Mouse (Mus musculus): ENCODE data around the gene Dut. TPM values are rescaled to one million over a fixed set of nuclear protein-coding genes. Genes with fewer than 3 reads are reported as not detected.

Gene Dut
- polyA plus RNA-seq, 1 experiment, result 94.2 TPM

- Histone ChIP-seq H3K4me1 (ENCODE audit: control insufficient read depth, insufficient read depth, low read length) (no peaks in the 10 kb centered on the region), H3K4me3 (replicated peaks; ENCODE audit: control insufficient read depth, low read depth, low read length) (no peak overlapping the region), H3K27ac (ENCODE audit: control insufficient read depth, insufficient read depth, low read depth, low read length, poor library complexity) (no peak overlapping the region)
- no peak for TF ChIP-seq POLR2A (IDR thresholded peaks at IDR 0.05; ENCODE audit: borderline replicate concordance, control insufficient read depth, low read depth, low read length)
- no peak for TF ChIP-seq CTCF (IDR thresholded peaks at IDR 0.05; ENCODE audit: control insufficient read depth, insufficient read depth, low read length)
- 80% methylated on average over 4 of the region's 4 CpGs for WGBS
Observed at GRCm38 (mm10) chr2:125285777-125286176, 38.8 kb downstream of the Dut start.

DNA sequence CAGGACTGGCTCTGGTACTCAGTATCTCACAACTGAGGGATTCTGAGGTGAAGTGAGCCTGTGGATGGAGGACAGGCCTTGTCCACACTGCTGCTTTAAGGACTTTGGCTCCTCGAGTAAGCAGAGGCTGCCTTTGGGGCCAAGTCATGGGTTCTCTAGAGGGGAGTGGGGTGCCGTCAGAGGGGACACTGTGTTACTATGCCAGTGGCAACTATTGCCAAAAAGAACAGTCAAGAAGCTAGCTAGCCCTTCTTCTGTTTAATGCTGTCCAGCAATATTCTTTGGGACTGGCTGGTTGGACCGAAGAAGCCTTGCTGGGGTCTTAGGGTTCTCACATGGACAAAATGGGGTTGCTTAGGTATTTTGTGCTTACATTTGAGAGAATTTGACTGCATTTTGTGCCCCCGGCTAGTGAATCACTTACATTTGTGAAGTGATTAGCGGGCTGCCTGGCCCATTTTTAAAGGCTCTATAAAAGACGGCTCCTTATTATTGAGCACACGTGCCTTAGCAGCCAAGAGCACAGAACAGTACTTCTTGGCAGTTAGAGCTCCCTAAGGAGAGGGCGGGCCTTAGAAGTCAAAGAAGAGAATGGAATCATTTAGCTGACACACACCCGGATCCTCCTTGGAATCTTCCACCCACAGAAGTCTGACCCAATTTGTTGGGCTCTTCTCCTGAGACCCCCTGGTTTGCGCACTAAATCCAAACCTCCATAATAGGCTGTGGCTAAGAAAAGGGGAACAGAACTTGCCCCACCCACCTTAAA lies 43.4 kb downstream of the Dut start:
- Histone ChIP-seq H3K27ac (ENCODE audit: control insufficient read depth, insufficient read depth, low read depth, low read length, poor library complexity) (no peak overlapping the region), H3K4me3 (replicated peaks; ENCODE audit: control insufficient read depth, low read depth, low read length) (no peak overlapping the region), H3K4me1 (ENCODE audit: control insufficient read depth, insufficient read depth, low read length) (no peaks in the 10 kb centered on the region)
- 79% methylated on average over 10 of the region's 10 CpGs for WGBS
- no peak for TF ChIP-seq CTCF (IDR thresholded peaks at IDR 0.05; ENCODE audit: control insufficient read depth, insufficient read depth, low read length)
- no peak for TF ChIP-seq POLR2A (IDR thresholded peaks at IDR 0.05; ENCODE audit: borderline replicate concordance, control insufficient read depth, low read depth, low read length)

DNA sequence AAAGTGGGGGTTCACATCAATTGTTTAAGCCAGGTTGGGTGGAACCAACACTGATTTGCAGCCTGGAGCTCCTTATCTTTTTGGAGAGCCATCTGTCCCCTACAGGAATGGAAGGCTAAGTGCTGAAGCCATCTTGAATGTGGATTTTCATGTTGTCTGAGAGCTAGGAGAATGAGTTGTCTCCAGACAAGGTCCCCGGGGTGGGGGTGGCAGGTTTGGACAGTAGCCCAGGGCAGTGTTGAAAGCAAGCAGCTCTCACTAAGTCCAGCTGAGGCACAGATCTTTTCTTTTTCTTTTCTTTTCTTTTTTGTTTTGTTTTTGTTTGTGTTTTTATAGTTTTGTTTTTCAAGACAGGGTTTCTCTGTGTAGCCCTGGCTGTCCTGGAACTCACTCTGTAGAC lies 44.1 kb downstream of the Dut start:
- H3K27ac ChIP-seq (ENCODE audit: control insufficient read depth, insufficient read depth, low read depth, low read length, poor library complexity), result no peak overlapping the region
- no peaks in the 10 kb centered on the region for H3K4me1 ChIP-seq (ENCODE audit: control insufficient read depth, insufficient read depth, low read length)
- H3K4me3 ChIP-seq (replicated peaks; ENCODE audit: control insufficient read depth, low read depth, low read length), result no peak overlapping the region
- no peak for TF ChIP-seq CTCF (IDR thresholded peaks at IDR 0.05; ENCODE audit: control insufficient read depth, insufficient read depth, low read length)
- no peak for TF ChIP-seq POLR2A (IDR thresholded peaks at IDR 0.05; ENCODE audit: borderline replicate concordance, control insufficient read depth, low read depth, low read length)
- 71% methylated on average over 1 of the region's 1 CpGs for WGBS

GRCm38 (mm10) chr2:125292616-125293015 lies 45.6 kb downstream of the Dut start:
- no peak overlapping the region for H3K4me3 ChIP-seq (replicated peaks; ENCODE audit: control insufficient read depth, low read depth, low read length)
- TF ChIP-seq POLR2A (IDR thresholded peaks at IDR 0.05; ENCODE audit: borderline replicate concordance, control insufficient read depth, low read depth, low read length) (no peak), CTCF (IDR thresholded peaks at IDR 0.05; ENCODE audit: control insufficient read depth, insufficient read depth, low read length) (no peak)
- 79% methylated on average over 7 of the region's 7 CpGs for WGBS
- H3K27ac ChIP-seq (ENCODE audit: control insufficient read depth, insufficient read depth, low read depth, low read length, poor library complexity), result no peak overlapping the region
- no peaks in the 10 kb centered on the region for H3K4me1 ChIP-seq (ENCODE audit: control insufficient read depth, insufficient read depth, low read length)

DNA sequence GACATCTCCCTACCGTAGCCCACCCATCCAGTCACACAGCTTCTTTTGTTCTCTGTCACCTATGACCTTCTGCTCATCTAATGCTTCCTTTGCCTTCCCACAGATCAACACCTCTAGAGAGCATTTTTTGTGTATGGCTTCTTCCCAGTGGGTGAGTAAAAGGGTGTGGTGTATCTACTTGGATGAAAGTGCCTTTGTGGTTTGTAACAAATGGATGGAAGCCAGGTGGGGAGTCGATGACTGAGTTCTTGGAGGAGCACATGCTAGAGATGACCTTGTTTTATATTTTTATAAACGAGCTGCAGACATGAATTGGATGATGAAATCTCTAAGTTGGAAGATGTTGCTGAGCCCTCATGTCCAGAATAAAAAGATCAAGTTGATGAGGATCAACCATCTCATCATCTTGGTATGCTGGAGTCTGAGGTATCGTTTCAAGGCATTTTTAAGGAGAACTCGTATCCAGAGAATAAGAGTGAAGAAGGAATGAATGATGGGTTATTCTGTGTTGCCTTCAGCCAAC lies 47.0 kb downstream of the Dut start:
- H3K4me1 ChIP-seq (ENCODE audit: control insufficient read depth, insufficient read depth, low read length), result no peaks in the 10 kb centered on the region
- H3K4me3 ChIP-seq (replicated peaks; ENCODE audit: control insufficient read depth, low read depth, low read length), result no peak overlapping the region
- no peak overlapping the region for H3K27ac ChIP-seq (ENCODE audit: control insufficient read depth, insufficient read depth, low read depth, low read length, poor library complexity)
- WGBS, result 72% methylated on average over 5 of the region's 5 CpGs
- TF ChIP-seq CTCF (IDR thresholded peaks at IDR 0.05; ENCODE audit: control insufficient read depth, insufficient read depth, low read length) (no peak), POLR2A (IDR thresholded peaks at IDR 0.05; ENCODE audit: borderline replicate concordance, control insufficient read depth, low read depth, low read length) (no peak)

GRCm38 (mm10) chr2:125295526-125295925 lies 48.5 kb downstream of the Dut start:
- Histone ChIP-seq H3K4me3 (replicated peaks; ENCODE audit: control insufficient read depth, low read depth, low read length) (no peak overlapping the region), H3K4me1 (ENCODE audit: control insufficient read depth, insufficient read depth, low read length) (no peaks in the 10 kb centered on the region), H3K27ac (ENCODE audit: control insufficient read depth, insufficient read depth, low read depth, low read length, poor library complexity) (no peak overlapping the region)
- WGBS, result 91% methylated on average over 3 of the region's 3 CpGs
- TF ChIP-seq CTCF (IDR thresholded peaks at IDR 0.05; ENCODE audit: control insufficient read depth, insufficient read depth, low read length) (no peak), POLR2A (IDR thresholded peaks at IDR 0.05; ENCODE audit: borderline replicate concordance, control insufficient read depth, low read depth, low read length) (no peak)

- no peak overlapping the region for H3K27ac ChIP-seq (ENCODE audit: control insufficient read depth, insufficient read depth, low read depth, low read length, poor library complexity)
- TF ChIP-seq POLR2A (IDR thresholded peaks at IDR 0.05; ENCODE audit: borderline replicate concordance, control insufficient read depth, low read depth, low read length) (no peak), CTCF (IDR thresholded peaks at IDR 0.05; ENCODE audit: control insufficient read depth, insufficient read depth, low read length) (no peak)
- no peaks in the 10 kb centered on the region for H3K4me1 ChIP-seq (ENCODE audit: control insufficient read depth, insufficient read depth, low read length)
- WGBS, result 93% methylated on average over 1 of the region's 1 CpGs
- no peak overlapping the region for H3K4me3 ChIP-seq (replicated peaks; ENCODE audit: control insufficient read depth, low read depth, low read length)
Observed at GRCm38 (mm10) chr2:125298841-125299240, 51.9 kb downstream of the Dut start.

DNA sequence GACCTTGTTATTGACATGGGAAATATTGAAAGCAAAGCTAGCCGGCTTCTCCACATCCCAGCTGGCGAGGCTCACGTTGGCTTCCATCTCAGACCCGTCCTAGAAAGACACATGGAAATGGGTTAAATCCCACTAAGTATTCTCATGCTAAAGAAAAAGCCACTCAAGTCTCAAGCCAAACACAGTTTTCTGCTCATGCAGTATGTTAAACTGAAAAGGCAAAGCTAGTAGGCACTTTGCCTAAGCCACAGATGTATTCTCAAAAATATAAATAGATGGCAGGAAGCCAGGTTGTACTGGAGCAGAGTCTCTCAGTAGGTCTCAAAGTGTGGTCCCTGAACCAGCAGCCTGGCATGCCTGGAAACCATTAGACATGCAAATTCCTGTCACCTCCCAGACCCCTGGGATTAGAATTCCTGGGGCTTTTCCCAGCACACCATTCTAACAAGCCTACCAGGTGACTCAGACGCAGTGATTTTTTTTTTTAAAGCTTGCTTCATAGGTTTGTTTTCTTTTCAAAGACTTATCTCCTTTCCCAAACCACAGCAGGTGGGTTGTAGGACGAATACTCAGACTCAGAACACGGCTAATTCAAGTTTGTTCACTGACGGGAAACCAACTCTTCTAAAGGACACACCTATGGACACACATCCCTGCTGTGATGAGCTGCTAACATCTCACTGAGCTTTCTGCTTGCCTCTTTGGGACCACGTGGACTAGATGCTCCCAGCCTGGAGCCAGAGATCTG lies 55.1 kb downstream of the Dut start:
- 78% methylated on average over 9 of the region's 9 CpGs for WGBS
- Histone ChIP-seq H3K4me1 (ENCODE audit: control insufficient read depth, insufficient read depth, low read length) (no peaks in the 10 kb centered on the region; the same call in 1 of the 2 replicates), H3K4me3 (replicated peaks; ENCODE audit: control insufficient read depth, low read depth, low read length) (no peak overlapping the region), H3K27ac (ENCODE audit: control insufficient read depth, insufficient read depth, low read depth, low read length, poor library complexity) (no peak overlapping the region)
- TF ChIP-seq CTCF (IDR thresholded peaks at IDR 0.05; ENCODE audit: control insufficient read depth, insufficient read depth, low read length), result no peak
- no peak for TF ChIP-seq POLR2A (IDR thresholded peaks at IDR 0.05; ENCODE audit: borderline replicate concordance, control insufficient read depth, low read depth, low read length)
